Mouse (Mus musculus): Measurements from ENCODE around the gene Spc24.

Spc24 gene

GRCm38 (mm10) chr9:21793507-21793906 is 33.4 kb upstream of the Spc24 start:
- POLR2A ChIA-PET: interaction anchor here in 3 of 4 experiments (1.0 to 49.8 kb wide), 18 partner anchors 8 to 196 kb away, joined by 3 to 1056 read pairs (median 12); partner anchors contain the start of genes Spc24 (in 2 of the 3) and Ldlr (in 1 of the 3)
- CTCF ChIA-PET: interaction anchor here in 1 of 4 experiments (4.9 kb wide), 1 partner anchor 12 kb away, joined by 28 read pairs; no protein-coding TSS in a partner anchor

- CTCF ChIA-PET: interaction anchor here in 2 of 4 experiments (0.5 to 4.9 kb wide), 3 partner anchors 12 to 19 kb away, joined by 3 to 28 read pairs (median 5); no protein-coding TSS in a partner anchor
- POLR2A ChIA-PET: interaction anchor here in 3 of 4 experiments (0.6 to 49.8 kb wide), 11 partner anchors 11 to 134 kb away, joined by 3 to 1056 read pairs (median 6); partner anchors contain the start of genes Spc24 (in 2 of the 3), Ccdc159 (in 1 of the 3) and Ldlr (in 1 of the 3)
Measured at GRCm38 (mm10) chr9:21792644-21793043, 32.5 kb upstream of the Spc24 start.

- ChIA-PET POLR2A (interaction anchor here in 3 of 4 experiments (0.8 to 49.8 kb wide), 14 partner anchors 10 to 135 kb away, joined by 3 to 1056 read pairs (median 5); partner anchors contain the start of genes Ldlr (in 2 of the 3), Spc24 (in 2 of the 3) and Ccdc159 (in 1 of the 3)), CTCF (interaction anchor here in 2 of 4 experiments (0.6 to 4.9 kb wide), 4 partner anchors 8 to 79 kb away, joined by 3 to 28 read pairs (median 4); no protein-coding TSS in a partner anchor)
Measured at GRCm38 (mm10) chr9:21791861-21792260, 31.8 kb upstream of the Spc24 start.

- CTCF ChIA-PET: interaction anchor here in 3 of 4 experiments (0.6 to 5.3 kb wide), 7 partner anchors 10 to 52 kb away, joined by 3 to 27 read pairs (median 4); partner anchors contain the start of genes Spc24 (in 2 of the 3) and Kank2 (in 1 of the 3)
- POLR2A ChIA-PET: interaction anchor here (0.6 to 49.8 kb wide), 43 partner anchors 9 to 773 kb away, joined by 3 to 1056 read pairs (median 4); partner anchors contain the start of genes Kank2 (in 4 of the 4), Ldlr (in 3 of the 4), Spc24 (in 2 of the 4) and Cdkn2d (in 1 of the 4)
Measured at GRCm38 (mm10) chr9:21788234-21788633, 28.1 kb upstream of the Spc24 start.

- POLR2A ChIA-PET: interaction anchor here (0.6 to 49.8 kb wide), 53 partner anchors 10 to 995 kb away, joined by 3 to 1056 read pairs (median 4); partner anchors contain the start of genes Kank2 (in 4 of the 4), Ldlr (in 3 of the 4), Spc24 (in 2 of the 4) and Acp5 (in 1 of the 4)
- CTCF ChIA-PET: interaction anchor here (0.5 to 5.3 kb wide), 22 partner anchors 11 to 272 kb away, joined by 3 to 27 read pairs (median 5); partner anchors contain the start of genes Spc24 (in 2 of the 4) and Kank2 (in 1 of the 4)
Measured at GRCm38 (mm10) chr9:21787654-21788053, 27.6 kb upstream of the Spc24 start.

- POLR2A ChIA-PET: interaction anchor here (0.6 to 49.8 kb wide), 38 partner anchors 9 to 996 kb away, joined by 3 to 1056 read pairs (median 5); partner anchors contain the start of genes Kank2 (in 3 of the 4), Ldlr (in 3 of the 4), Spc24 (in 2 of the 4) and Ccdc159 (in 1 of the 4)
- CTCF ChIA-PET: interaction anchor here (0.5 to 5.3 kb wide), 27 partner anchors 10 to 272 kb away, joined by 3 to 27 read pairs (median 4); partner anchors contain the start of genes Spc24 (in 2 of the 4), Kank2 (in 1 of the 4) and Ldlr (in 1 of the 4)
Measured at GRCm38 (mm10) chr9:21786906-21787305, 26.8 kb upstream of the Spc24 start.

GRCm38 (mm10) chr9:21786309-21786708 is 26.2 kb upstream of the Spc24 start:
- ChIA-PET POLR2A (interaction anchor here in 3 of 4 experiments (0.7 to 49.8 kb wide), 25 partner anchors 11 to 141 kb away, joined by 3 to 1056 read pairs (median 5); partner anchors contain the start of genes Ldlr (in 3 of the 3), Kank2 (in 2 of the 3), Spc24 (in 2 of the 3) and Ccdc159 (in 1 of the 3)), CTCF (interaction anchor here (0.5 to 5.3 kb wide), 19 partner anchors 10 to 268 kb away, joined by 3 to 27 read pairs (median 5); partner anchors contain the start of genes Spc24 (in 2 of the 4), Kank2 (in 1 of the 4) and Ldlr (in 1 of the 4))

- ChIA-PET CTCF (interaction anchor here (0.6 to 1.6 kb wide), 12 partner anchors 10 to 86 kb away, joined by 3 to 6 read pairs (median 3); partner anchors contain the start of gene Ldlr (in 1 of the 4)), POLR2A (interaction anchor here in 3 of 4 experiments (0.6 to 49.8 kb wide), 36 partner anchors 8 to 168 kb away, joined by 3 to 1056 read pairs (median 4); partner anchors contain the start of genes Kank2 (in 3 of the 3), Ldlr (in 3 of the 3), Spc24 (in 2 of the 3) and Angptl8 (in 1 of the 3))
Measured at GRCm38 (mm10) chr9:21784517-21785307, 24.6 kb upstream of the Spc24 start.

- ChIA-PET POLR2A (interaction anchor here in 3 of 4 experiments (0.6 to 49.8 kb wide), 16 partner anchors 10 to 425 kb away, joined by 3 to 1056 read pairs (median 6); partner anchors contain the start of genes Kank2 (in 2 of the 3), Ldlr (in 2 of the 3) and Spc24 (in 2 of the 3)), CTCF (interaction anchor here in 3 of 4 experiments (0.5 to 1.0 kb wide), 7 partner anchors 9 to 375 kb away, joined by 3 to 11 read pairs (median 3); partner anchors contain the start of gene Pigyl (in 1 of the 3))
Measured at GRCm38 (mm10) chr9:21781657-21782468, 21.8 kb upstream of the Spc24 start.

- CTCF ChIA-PET: no interaction called here
- POLR2A ChIA-PET: interaction anchor here in 3 of 4 experiments (0.7 to 49.8 kb wide), 9 partner anchors 6 to 161 kb away, joined by 3 to 1056 read pairs (median 14); partner anchors contain the start of genes Kank2 (in 1 of the 3), Ldlr (in 1 of the 3) and Spc24 (in 1 of the 3)
Measured at GRCm38 (mm10) chr9:21777726-21778125, 17.6 kb upstream of the Spc24 start.

GRCm38 (mm10) chr9:21774353-21774752 is 14.2 kb upstream of the Spc24 start:
- CTCF ChIA-PET: interaction anchor here in 3 of 4 experiments (0.8 to 1.8 kb wide), 5 partner anchors 12 to 75 kb away, joined by 3 to 6 read pairs (median 4); no protein-coding TSS in a partner anchor

GRCm38 (mm10) chr9:21773396-21773795 is 13.3 kb upstream of the Spc24 start:
- ChIA-PET POLR2A (interaction anchor here in 3 of 4 experiments (0.5 to 49.8 kb wide), 15 partner anchors 10 to 513 kb away, joined by 3 to 1056 read pairs (median 4); partner anchors contain the start of genes Ldlr (in 2 of the 3), Spc24 (in 2 of the 3) and Kank2 (in 1 of the 3)), CTCF (interaction anchor here in 2 of 4 experiments (0.8 to 1.8 kb wide), 2 partner anchors 31 to 74 kb away, joined by 3 to 6 read pairs; no protein-coding TSS in a partner anchor)

More at GRCm38 (mm10) chr9:21774353-21774752, 14.2 kb upstream of the Spc24 start:
- POLR2A ChIA-PET: interaction anchor here in 3 of 4 experiments (0.6 to 49.8 kb wide), 15 partner anchors 8 to 64 kb away, joined by 3 to 1056 read pairs (median 5); partner anchors contain the start of genes Kank2 (in 2 of the 3), Ldlr (in 2 of the 3) and Spc24 (in 2 of the 3)

- ChIA-PET CTCF (interaction anchor here (0.5 to 2.2 kb wide), 14 partner anchors 9 to 107 kb away, joined by 3 to 10 read pairs (median 4); partner anchors contain the start of gene Spc24 (in 2 of the 4)), POLR2A (interaction anchor here in 3 of 4 experiments (0.6 to 49.8 kb wide), 37 partner anchors 6 to 500 kb away, joined by 3 to 1056 read pairs (median 5); partner anchors contain the start of genes Kank2 (in 3 of the 3), Ldlr (in 3 of the 3), Spc24 (in 2 of the 3) and Angptl8 (in 1 of the 3))
Measured at GRCm38 (mm10) chr9:21769558-21770183, 9.6 kb upstream of the Spc24 start.

- CTCF ChIA-PET: interaction anchor here (0.5 to 2.2 kb wide), 16 partner anchors 8 to 766 kb away, joined by 3 to 21 read pairs (median 4); partner anchors contain the start of genes Spc24 (in 2 of the 4) and Mrpl4 (in 1 of the 4)
- POLR2A ChIA-PET: interaction anchor here (0.5 to 49.8 kb wide), 53 partner anchors 5 to 476 kb away, joined by 3 to 1056 read pairs (median 5); partner anchors contain the start of genes Ldlr (in 4 of the 4), Kank2 (in 3 of the 4), Spc24 (in 3 of the 4) and Carm1 (in 1 of the 4)
Measured at GRCm38 (mm10) chr9:21768511-21769411, 8.7 kb upstream of the Spc24 start.

Measured in embryonic stem cell, embryonic (primary cell).